Mouse (Mus musculus): ENCODE data around the gene Lrrc8c.
A peak's percentile ranks its signal among the peaks of the same experiment; 100 is the strongest.
"Not testable (repeated sequence)": the region's sequence is repeated elsewhere in the genome, so short reads cannot be mapped to it uniquely, and the experiment has no call there.

The Lrrc8c gene

GRCm38 (mm10) chr5:105636484-105637191 is 117.5 kb downstream of the Lrrc8c start:
- peak; percentile 40 for DNase-seq (ENCODE audit: low read depth, low spot score)

DNA sequence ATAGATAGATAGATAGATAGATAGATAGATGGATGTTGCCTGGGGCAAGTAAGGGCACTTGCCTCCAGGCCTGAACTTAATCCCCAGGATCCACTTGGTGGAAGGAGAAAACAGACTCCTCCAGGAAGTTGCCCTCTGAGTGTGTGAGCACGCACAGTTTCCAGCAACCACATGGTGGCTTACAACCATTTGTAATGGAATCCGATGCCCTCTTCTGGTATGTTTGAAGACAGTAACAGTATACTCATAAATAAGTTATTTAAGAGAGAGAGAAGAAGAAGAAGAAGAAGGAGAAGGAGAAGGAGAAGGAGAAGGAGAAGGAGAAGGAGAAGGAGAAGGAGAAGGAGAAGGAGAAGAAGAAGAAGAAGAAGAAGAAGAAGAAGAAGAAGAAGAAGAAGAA is 119.1 kb downstream of the Lrrc8c start:
- DNase-seq (ENCODE audit: low read depth, low spot score) = not testable (repeated sequence)

GRCm38 (mm10) chr5:105638916-105639315 is 119.7 kb downstream of the Lrrc8c start:
- DNase-seq (ENCODE audit: low read depth, low spot score) = no peak

DNA sequence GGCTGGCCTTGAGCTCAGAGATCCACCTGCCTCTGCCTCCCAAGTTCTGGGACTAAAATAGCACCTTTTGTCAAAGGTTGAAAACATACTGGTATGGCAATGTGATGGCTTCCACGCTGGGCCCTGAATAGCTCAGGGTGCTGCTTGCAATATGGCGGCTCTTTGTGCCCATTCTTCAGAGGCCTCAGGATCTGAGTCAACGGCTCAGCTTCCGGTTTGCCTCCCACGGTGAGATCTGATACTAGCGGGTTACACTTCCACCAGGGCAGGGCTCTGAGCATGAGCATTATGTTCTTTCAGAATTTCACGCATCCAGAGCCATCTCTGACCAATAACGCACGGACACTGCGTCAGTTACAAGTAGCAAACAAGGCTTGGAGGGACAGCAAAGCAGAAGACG is 120.2 kb downstream of the Lrrc8c start:
- DNase-seq (ENCODE audit: low read depth, low spot score) = no peak

DNA sequence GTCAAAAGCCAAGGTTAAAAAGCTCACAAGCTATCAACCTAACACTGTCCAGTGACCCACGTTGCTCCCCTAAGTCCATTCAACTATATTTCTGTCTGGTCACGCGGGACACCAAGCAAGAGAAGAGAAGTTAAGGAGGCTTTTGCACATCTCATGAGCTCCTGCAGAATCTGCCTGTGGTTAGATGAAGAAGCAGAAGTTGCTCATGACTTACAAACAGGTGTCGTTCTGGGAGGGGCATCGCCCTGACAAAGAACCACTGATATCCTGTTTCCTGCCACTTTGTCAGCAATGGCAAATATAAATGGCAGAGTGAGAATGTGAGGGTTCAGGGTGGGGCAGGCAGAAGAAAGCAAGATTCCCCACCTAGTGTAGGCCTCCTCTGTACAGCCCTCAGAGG is 123.3 kb downstream of the Lrrc8c start:
- no peak for DNase-seq (ENCODE audit: low read depth, low spot score)

DNA sequence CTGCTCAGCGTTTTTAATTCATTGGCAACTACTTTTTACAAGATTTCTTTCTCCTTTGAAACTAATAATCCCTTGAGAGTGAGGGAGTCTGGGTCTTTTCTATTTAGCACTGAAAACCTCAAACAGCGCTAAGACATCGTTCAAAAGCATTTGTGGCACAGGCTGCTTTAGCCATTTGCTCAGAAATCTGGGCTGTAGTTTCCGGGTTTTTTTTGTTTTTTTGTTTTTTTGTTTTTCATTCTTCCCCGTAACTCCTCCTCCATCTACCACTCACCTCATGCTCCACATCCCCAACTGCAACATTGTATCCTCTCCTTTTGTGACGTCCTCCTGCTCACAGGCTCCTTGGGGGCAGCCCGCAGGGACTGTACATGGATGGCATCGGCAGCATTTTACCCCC is 124.1 kb downstream of the Lrrc8c start:
- no peak for DNase-seq (ENCODE audit: low read depth, low spot score)

DNA sequence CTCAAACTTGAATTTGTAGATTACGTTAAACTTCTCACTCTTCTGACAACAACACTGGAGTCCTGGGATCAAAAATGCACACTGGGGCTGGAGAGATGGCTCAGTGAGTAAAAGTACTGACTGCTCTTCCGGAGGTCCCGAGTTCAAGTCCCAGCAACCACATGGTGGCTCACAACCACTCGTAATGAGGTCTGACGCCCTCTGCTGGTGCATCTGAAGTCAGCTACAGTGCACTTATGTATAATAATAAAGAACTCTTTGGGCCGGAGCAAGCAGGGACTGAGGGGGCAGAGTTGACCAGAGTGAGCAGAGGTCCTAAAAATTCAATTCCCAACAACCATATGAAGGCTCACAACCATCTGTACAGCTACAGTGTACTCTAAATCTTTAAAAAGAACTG is 125.0 kb downstream of the Lrrc8c start:
- DNase-seq (ENCODE audit: low read depth, low spot score) = no peak

- DNase-seq (ENCODE audit: low read depth, low spot score) = no peak
These were observed 127.9 kb downstream of the Lrrc8c start for GRCm38 (mm10) chr5:105647094-105647493.

- no peak for DNase-seq (ENCODE audit: low read depth, low spot score)
These were observed 129.6 kb downstream of the Lrrc8c start for GRCm38 (mm10) chr5:105648648-105649287.

- no peak for DNase-seq (ENCODE audit: low read depth, low spot score)
These were observed 130.4 kb downstream of the Lrrc8c start for GRCm38 (mm10) chr5:105649514-105650001.

GRCm38 (mm10) chr5:105650728-105651479 is 131.7 kb downstream of the Lrrc8c start:
- no peak for DNase-seq (ENCODE audit: low read depth, low spot score)

DNA sequence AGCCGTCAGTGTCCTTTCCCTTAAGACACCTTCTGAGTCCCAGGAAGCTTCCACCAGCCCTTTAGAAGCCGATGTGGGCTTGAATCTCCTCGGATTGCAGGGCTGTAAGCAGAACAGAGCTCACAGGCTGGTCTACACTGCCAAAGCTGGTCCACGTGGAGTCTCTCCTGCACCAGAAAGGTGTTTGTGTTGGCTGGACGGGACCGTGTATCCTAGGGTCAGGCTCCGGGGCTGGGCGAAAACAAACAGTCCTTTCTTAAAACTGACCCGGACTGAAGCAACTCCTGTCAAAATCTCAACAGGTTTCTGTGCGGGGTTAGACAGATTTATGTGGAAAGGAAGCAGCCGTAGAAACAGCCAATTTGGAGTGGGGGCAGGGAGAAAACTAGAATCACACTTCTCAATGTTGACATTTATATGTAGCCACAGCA is 132.4 kb downstream of the Lrrc8c start:
- no peak for DNase-seq (ENCODE audit: low read depth, low spot score)

DNA sequence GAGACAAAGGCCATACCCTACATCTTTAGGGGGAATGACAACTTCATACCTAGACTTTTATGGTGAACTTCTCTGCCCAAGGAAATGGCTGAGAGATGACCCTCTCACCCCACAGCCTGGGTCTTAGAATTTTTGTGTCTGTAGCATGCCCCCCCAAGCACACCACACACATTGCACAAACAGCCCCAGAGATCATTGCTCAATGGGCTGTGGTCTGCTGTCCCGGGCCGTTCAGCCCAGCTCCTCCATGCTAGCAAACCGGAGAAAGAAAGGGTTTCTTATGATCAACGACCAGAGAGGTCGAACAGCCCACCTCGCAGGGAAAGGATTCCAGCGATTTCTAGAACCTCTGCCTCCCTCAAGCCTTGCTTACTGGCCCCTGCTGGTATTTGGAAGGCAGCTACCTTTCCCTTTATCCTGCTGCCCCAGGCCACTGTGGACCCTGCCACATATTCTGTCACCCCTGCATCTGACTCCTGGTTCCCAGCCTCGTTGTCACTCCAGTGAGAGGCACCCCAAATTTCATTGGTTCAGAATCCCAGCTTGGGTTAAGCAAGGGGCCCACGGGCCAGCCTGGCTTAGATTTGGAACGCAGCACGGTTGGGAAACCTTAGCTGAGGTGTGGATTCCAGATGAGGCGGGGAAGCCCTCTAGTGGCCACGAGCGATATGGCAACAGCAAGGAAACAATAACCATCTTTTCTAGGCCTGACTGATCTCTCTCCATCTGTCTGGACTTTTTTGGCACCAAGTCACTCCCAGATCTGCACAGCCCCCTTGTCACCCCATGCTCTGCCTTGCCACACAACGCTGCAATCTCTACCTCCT is 135.3 kb downstream of the Lrrc8c start:
- DNase-seq (ENCODE audit: low read depth, low spot score) = no peak

GRCm38 (mm10) chr5:105655100-105655734 is 136.0 kb downstream of the Lrrc8c start:
- no peak for DNase-seq (ENCODE audit: low read depth, low spot score)

DNA sequence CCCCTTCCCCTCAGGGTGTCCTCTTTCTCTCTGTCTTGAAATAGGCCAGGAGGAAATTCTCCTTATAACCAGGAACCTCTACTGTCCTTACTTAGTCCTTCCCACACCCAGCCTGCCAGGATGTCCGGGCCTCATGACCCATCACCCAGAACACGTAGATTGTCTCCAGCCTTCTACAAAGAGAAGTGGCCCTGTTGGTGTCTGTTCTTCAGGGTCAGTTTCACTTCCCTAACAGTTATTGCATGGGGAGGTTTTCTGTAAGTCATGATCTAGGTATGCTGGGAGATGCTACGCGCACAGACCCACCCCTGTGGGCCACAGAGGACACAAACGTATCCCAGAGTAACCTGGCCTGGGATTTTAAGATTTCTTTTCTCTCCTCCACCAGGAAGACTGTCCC is 142.7 kb downstream of the Lrrc8c start:
- DNase-seq (ENCODE audit: low read depth, low spot score) = no peak

Measured in WW6 (cell line).